Mouse (Mus musculus) layer of hippocampus, postnatal 25 days (tissue): ENCODE measurements around the gene Adgrf5. TPM values are rescaled to one million over a fixed set of nuclear protein-coding genes. Genes with fewer than 3 reads are reported as not detected.
"Not testable (repeated sequence)": the region's sequence is repeated elsewhere in the genome, so short reads cannot be mapped to it uniquely, and the experiment has no call there.

Source experiments
- DNase-seq, 2 experiments: peaks; one replicate each; pipeline ENCODE4 v3.0.0; 2022; ENCODE audit warnings: mixed read lengths in 2 of 2, low spot score in 1 of 2; ENCODE audit errors: extremely low spot score in 1 of 2
- total RNA-seq, 2 experiments: library from RNA; stranded (reverse); gene quantifications; 2 replicates each; pipeline ENCODE4 v1.2.3; 2021

Gene Adgrf5
- 10 to 100 TPM; 28.1 to 33.1 TPM for total RNA-seq

GRCm38 (mm10) chr17:43359826-43360619 is at the start of gene Adgrf5:
Adgrf5 (plus strand) TSS chr17:43360451.
- no peak for DNase-seq

- DNase-seq: no peak
These were observed 34.1 kb upstream of the Adgrf5 start for GRCm38 (mm10) chr17:43325986-43326671.

DNA sequence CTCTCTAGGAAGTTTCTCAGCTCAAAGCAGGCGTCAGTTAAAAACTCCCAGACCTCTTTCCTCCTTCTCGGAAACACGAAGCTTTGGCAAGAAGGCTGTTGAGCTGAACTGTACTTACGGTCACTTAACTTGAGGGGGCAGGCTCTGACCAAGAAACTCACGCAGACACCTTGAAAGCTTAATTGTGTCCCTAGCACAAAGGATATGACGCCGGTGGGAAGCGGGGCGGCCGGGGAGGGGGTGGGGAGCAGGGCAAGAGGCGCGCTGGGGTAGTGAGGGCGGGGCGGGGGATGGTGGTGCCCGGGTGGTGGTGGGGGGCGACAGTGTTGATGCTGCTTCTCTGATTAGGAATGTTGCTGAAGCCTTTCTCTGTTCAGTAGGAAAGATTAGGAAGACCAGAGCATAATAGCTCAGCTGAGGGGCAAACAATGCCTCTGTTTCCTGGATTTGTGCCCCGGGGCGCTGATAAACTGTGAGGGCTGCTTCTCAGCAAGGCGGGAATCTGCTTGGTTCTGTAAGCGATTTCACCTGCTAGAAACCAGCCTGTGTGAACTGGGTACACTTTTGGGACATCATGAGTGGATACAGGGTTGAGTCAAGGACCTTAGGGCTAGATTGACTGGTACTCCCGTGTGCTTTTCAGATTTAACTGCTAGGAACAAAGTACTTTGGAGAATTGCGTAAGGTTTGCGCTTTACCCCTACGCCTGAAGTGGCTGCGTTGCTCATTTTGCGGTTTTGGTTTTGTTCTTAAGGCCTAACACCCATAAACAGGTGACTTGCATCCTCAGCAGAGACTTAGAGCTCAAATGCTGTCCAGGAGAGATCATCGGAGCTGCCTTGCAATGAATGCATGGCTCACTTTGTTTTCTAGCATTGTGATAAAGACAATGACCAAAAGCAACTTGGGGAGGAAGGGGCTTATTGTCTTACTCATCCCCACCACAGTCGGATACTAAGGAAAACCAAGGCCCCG is 33.2 kb upstream of the Adgrf5 start:
- DNase-seq: peak in 1 of 2 experiments; percentile 9

GRCm38 (mm10) chr17:43327810-43328209 is 32.4 kb upstream of the Adgrf5 start:
- no peak for DNase-seq

DNA sequence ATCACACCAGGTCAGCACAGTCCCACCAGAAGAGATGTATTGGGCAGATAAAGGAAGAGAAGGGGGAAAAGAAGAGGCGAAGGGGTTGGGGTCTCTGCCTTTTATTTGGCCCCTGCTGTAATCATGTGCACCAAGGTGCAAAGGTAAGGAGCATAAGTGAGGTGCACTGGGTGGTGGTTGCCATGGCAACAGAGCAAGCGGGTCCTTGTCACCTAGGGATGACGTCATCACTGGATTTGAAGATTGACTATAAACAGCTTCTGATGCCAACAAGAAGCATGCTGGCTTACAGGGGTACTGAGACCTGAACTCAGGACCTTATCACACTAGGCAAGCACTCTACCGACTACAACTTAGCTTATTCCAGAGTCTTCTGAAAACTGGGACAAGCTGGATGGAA is 31.0 kb upstream of the Adgrf5 start:
- no peak for DNase-seq

DNA sequence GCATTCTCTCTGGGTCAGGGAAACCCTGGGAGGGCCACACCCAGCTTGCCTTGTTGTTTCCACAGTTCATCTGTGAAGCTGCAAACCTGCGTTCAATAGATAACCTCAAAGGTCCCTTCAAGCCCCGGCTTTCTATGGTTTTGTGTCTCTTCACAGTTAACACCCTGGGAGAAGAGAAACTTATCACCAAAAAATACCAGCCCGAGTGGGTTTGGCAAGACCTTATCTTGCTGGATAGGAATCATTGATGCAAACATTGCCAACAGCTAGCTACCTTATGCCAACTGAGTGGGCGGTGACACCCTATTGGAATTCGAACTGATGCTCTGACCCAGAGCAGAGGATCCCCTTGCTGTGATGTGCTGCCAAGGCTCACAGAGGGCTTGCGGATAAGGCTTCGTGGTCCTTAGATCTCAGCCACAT is 30.5 kb upstream of the Adgrf5 start:
- DNase-seq: no peak

DNA sequence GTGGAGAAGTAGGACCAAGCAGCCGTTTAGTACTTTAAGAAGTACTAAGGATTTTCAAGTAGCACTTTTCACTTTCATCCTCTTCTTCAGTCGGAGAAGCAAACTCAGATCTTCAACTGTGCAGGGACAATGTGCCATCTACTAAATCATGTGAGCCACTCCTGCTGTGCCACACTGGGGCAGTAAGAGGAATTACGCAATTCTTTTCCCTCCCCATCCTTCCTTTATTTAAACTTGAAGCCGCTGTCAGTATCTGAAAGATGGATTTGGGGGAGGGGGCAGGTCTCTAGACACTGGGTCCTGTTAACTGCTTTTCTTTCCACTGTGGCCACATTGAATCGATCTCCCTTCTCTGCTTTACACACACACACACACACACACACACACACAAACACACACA is 27.6 kb upstream of the Adgrf5 start:
- DNase-seq: no peak

- no peak for DNase-seq
These were observed 26.2 kb upstream of the Adgrf5 start for GRCm38 (mm10) chr17:43334074-43334473.

DNA sequence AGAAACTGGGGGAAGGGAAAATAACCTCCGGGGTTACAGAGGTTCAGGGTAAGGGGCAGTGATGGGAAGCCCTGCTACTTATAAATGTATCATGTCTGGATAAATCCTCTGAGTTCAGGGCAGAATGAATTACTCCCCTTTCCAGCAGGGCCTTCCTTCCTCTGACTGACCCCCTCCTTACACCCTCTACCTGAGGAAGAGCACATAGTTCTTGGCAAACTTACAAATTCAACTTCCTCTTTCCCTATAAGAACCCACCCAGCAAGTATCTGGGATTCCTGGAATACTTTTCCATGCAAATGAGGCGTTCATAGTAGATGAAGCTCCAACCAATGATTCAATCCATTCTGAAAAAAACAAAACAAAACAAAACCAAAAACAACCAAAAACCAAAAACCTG is 22.6 kb upstream of the Adgrf5 start:
- no peak for DNase-seq

- DNase-seq: no peak
These were observed 22.0 kb upstream of the Adgrf5 start for GRCm38 (mm10) chr17:43338279-43338678.

GRCm38 (mm10) chr17:43346499-43346898 is 13.8 kb upstream of the Adgrf5 start:
- DNase-seq: not testable (repeated sequence)

DNA sequence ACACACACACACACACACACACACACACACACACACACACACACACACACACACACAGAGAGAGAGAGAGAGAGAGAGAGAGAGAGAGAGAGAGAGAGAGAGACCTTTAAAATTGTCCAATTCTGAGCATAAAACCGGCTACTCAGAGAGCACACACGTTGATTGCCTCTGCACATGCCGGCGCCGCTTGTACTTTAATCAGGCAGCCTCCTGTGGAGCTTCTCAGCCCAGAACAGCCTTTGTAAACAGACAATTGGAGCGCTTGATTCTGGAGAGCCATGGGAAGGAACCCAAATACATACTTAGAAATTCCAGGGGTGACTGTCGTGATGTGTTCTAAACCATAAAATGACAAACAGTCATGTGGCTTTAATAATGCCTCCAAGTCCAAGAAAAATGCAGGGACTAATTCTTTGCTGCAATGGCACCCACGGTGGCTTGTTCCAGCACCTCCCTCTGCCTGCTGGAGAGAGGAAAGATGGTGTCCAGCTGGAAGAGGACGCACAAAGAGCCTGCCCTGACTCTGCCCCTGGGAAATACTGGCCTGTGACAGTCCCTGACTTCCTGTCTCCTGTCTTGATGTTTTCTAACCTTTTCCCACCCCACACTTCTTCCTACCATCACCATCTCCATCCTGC is 2.2 kb upstream of the Adgrf5 start:
- DNase-seq: no peak

GRCm38 (mm10) chr17:43361021-43361420 is 770 bp downstream of the Adgrf5 start:
- no peak for DNase-seq

DNA sequence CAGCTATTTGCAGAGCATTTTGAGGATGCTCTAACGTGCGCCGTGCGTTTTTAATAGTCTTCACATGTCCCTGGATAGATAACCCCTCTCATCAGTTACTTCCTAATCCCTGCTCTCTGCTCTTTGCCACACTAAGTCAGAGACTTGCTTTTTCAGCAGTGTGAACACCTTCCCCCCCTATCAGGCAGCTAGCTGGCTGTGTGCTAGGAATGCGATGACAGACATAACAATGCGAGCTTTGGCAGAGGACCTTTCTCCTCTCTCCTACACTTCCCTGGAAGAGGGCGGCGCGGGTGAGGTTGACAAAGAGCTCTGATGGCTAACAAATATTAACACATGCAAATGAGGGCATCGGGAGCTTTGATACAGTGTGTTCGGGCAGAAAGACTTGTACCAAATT is 2.1 kb downstream of the Adgrf5 start:
- no peak for DNase-seq

GRCm38 (mm10) chr17:43362881-43363280 is 2.6 kb downstream of the Adgrf5 start:
- no peak for DNase-seq

DNA sequence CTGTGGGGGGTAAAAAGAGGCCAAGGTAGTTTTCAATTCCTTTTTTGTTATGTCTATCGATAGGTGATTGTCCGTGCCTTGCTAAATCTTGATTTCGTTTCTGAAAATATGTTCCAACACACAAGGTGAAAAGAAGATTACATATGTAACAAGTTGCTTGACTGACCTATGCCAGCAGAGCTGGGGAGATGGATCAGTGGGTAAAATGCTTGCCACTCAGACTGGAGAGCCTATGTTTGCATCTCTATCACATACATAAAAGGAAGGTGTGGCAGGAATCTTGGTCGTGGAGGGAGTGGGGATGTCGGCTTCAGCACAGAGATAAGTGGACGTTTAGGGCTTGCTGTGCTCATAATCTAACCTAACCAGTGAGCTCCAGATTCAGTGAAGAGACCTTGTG is 3.7 kb downstream of the Adgrf5 start:
- DNase-seq: no peak

- DNase-seq: no peak
These were observed 5.0 kb downstream of the Adgrf5 start for GRCm38 (mm10) chr17:43365297-43365696.

GRCm38 (mm10) chr17:43366486-43366885 is 6.2 kb downstream of the Adgrf5 start:
- no peak for DNase-seq

DNA sequence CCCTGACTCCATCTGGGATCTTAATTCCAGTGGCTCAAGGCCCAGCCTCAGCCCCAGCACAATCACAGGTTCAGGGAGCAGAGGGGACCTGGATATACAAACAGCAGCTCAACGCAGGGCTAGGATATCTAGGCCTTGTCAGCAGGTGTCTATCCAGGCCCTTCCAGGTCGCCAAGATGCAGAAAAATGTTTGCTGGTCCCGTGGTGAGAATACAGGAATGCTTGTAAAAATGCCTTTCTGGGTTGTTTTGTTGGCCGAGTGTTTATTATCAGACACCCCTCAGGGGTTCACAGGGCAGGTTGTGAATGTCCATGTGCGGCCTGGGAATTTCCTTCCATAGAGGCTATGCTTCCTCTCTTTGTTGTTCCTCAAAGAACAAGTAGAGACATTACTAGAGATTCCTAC is 7.9 kb downstream of the Adgrf5 start:
- DNase-seq: no peak

GRCm38 (mm10) chr17:43372604-43373003 is 12.4 kb downstream of the Adgrf5 start:
- no peak for DNase-seq
